Mouse (Mus musculus) midbrain, embryonic 10.5 days (tissue): ENCODE results near the gene Fbxo31. TPM values are rescaled to one million over a fixed set of nuclear protein-coding genes. Genes with fewer than 3 reads are reported as not detected.

Experiments used
- DNase-seq: peaks from one replicate; pipeline ENCODE4 v3.0.0-alpha.2; 2017; ENCODE audit warnings: low spot score
- H3K27ac ChIP-seq: fragments of 300-500 bp; sonication (generic); replicated peaks from 2 replicates; pipeline ENCODE4 v1.5.1; 2016; ENCODE audit warnings: mild to moderate bottlenecking
- H3K27me3 ChIP-seq: fragments of 300-500 bp; sonication (generic); 2 replicates; pipeline ENCODE4 v1.6.1; 2016; ENCODE audit warnings: low read depth, mild to moderate bottlenecking; ENCODE audit not compliant: poor library complexity, severe bottlenecking
- H3K36me3 ChIP-seq: fragments of 300-500 bp; sonication (generic); 2 replicates; pipeline ENCODE4 v1.6.1; 2016; ENCODE audit warnings: mild to moderate bottlenecking, moderate library complexity
- H3K4me1 ChIP-seq: fragments of 300-500 bp; sonication (generic); 2 replicates; pipeline ENCODE4 v1.6.1; 2016
- H3K4me3 ChIP-seq: fragments of 300-500 bp; sonication (generic); 2 replicates; pipeline ENCODE4 v1.5.1; 2016; ENCODE audit warnings: mild to moderate bottlenecking, moderate library complexity
- H3K9me3 ChIP-seq: fragments of 300-500 bp; sonication (generic); replicated peaks from 2 replicates; pipeline ENCODE4 v1.6.1; 2016; ENCODE audit warnings: mild to moderate bottlenecking
- WGBS: fragments of 180-500 bp; shearing (Covaris S2); methylation state at CpG from one replicate; pipeline ENCODE4 v1.1.7; 2016; 5-methylcytosine and 5-hydroxymethylcytosine counted together
- polyA plus RNA-seq: library from polyadenylated mRNA; unstranded; fragments of >200 nt; fragmentation: Nextera tagmentation; extraction: Ambion mirVana; gene quantifications from 2 replicates; pipeline ENCODE4 v1.2.1, GENCODE M21; 2016

The Fbxo31 gene
- polyA plus RNA-seq, 1 experiment from 2014 or later: 14.8 TPM

GRCm38 (mm10) chr8:121532381-121532780, 46.2 kb downstream of the Fbxo31 start:
- Histone ChIP-seq H3K27me3 (no peaks in the 10 kb centered on the region), H3K36me3 (no peaks in the 10 kb centered on the region), H3K4me3 (no peak overlapping the region), H3K9me3 (no peaks in the 10 kb centered on the region), H3K27ac (no peak overlapping the region), H3K4me1 (no peaks in the 10 kb centered on the region)
- 51% methylated on average over 5 of the region's 5 CpGs for WGBS
- DNase-seq: peak; percentile 48

DNA sequence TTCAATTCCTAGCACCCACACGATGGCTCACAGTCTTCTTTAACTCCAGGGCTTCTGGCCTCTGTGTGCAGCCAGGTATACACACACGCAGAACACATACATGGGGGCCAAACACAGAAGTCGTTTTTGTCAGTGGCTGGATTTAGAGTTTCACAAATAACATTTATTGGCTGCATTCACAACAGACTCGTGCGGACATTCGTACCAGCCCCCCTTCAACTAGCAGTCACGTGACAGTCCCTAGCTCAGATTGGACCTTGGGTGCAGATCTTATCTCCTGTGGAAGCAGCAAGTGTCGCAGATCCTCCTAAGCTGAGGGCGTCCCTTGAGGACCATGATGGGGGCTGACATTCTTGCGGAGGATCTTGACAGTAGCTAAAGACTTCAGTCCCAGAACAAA, 48.0 kb downstream of the Fbxo31 start:
- Histone ChIP-seq H3K9me3 (no peaks in the 10 kb centered on the region), H3K36me3 (no peaks in the 10 kb centered on the region), H3K27me3 (0 out of 2 replicates have a peak, but pooled peaks cover 8% of the 10 kb centered on the region), H3K4me3 (no peak overlapping the region), H3K4me1 (peaks cover 3% of the 10 kb centered on the region; the same call in 1 of the 2 replicates), H3K27ac (no peak overlapping the region)
- DNase-seq: no peak
- 81% methylated on average over 10 of the region's 10 CpGs for WGBS

GRCm38 (mm10) chr8:121528790-121529189, 49.8 kb downstream of the Fbxo31 start:
- peaks cover 3% of the 10 kb centered on the region; the same call in 1 of the 2 replicates for H3K4me1 ChIP-seq
- WGBS: 93% methylated on average over 15 of the region's 15 CpGs
- H3K27me3 ChIP-seq: peaks cover 8% of the 10 kb centered on the region; the same call in 1 of the 2 replicates
- no peaks in the 10 kb centered on the region for H3K9me3 ChIP-seq
- no peaks in the 10 kb centered on the region for H3K36me3 ChIP-seq
- H3K4me3 ChIP-seq: no peak overlapping the region
- no peak for DNase-seq
- H3K27ac ChIP-seq: no peak overlapping the region

GRCm38 (mm10) chr8:121527751-121528150, 50.9 kb downstream of the Fbxo31 start:
- Histone ChIP-seq H3K4me3 (no peak overlapping the region), H3K27me3 (peaks cover 8% of the 10 kb centered on the region; the same call in 1 of the 2 replicates), H3K36me3 (no peaks in the 10 kb centered on the region), H3K4me1 (peaks cover 3% of the 10 kb centered on the region; the same call in 1 of the 2 replicates), H3K9me3 (no peaks in the 10 kb centered on the region), H3K27ac (no peak overlapping the region)
- WGBS: 89% methylated on average over 9 of the region's 9 CpGs
- DNase-seq: no peak

DNA sequence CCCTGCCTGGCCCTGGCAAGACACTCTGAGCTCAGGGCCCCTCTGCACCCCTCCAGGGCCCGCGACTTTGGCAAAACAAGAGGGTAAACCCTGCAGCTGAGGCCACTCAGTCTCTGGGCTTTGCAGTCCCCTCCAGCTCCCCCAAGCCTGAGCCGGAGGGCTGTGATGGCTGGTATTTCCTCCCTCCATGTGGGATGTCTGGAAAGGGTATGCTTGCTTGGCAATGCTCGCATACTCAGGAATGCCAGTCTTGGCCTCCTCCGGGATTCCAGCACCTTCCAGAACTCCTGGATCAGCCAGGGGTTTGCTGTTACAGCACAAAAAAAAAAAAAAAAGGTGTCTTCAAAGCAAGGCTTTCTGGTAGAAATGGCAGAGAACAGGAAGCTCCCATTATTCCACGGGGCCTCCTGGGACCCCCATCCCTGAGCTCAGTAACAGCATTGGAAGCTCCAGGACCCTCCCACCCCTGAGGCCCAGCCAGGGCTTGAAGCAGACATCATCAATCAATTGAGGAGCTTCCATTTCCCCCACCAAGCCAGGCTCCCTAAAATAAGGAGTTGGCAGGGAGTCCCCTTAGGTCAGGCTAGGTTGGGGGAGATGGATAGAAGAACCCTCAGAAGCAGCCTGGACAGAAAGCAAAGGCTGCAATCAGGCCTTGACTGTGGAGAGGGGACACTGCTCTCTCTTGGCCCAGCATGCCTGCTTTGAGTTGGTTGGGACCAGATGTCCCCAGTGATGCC, 51.6 kb downstream of the Fbxo31 start:
- WGBS: 75% methylated on average over 6 of the region's 6 CpGs
- Histone ChIP-seq H3K27me3 (peaks cover 8% of the 10 kb centered on the region; the same call in 1 of the 2 replicates), H3K27ac (no peak overlapping the region), H3K36me3 (no peaks in the 10 kb centered on the region), H3K9me3 (no peaks in the 10 kb centered on the region), H3K4me3 (no peak overlapping the region), H3K4me1 (peaks cover 8% of the 10 kb centered on the region)
- no peak for DNase-seq

GRCm38 (mm10) chr8:121525111-121525818, 53.3 kb downstream of the Fbxo31 start:
- DNase-seq: no peak
- H3K4me1 ChIP-seq: peaks cover 13% of the 10 kb centered on the region
- no peaks in the 10 kb centered on the region for H3K9me3 ChIP-seq
- peaks cover 8% of the 10 kb centered on the region; the same call in 1 of the 2 replicates for H3K27me3 ChIP-seq
- no peak overlapping the region for H3K4me3 ChIP-seq
- WGBS: 86% methylated on average over 18 of the region's 18 CpGs
- no peaks in the 10 kb centered on the region for H3K36me3 ChIP-seq
- no peak overlapping the region for H3K27ac ChIP-seq

- Histone ChIP-seq H3K36me3 (no peaks in the 10 kb centered on the region), H3K9me3 (no peaks in the 10 kb centered on the region), H3K4me3 (no peak overlapping the region), H3K27ac (no peak overlapping the region), H3K4me1 (peaks cover 8% of the 10 kb centered on the region; the same call in 1 of the 2 replicates), H3K27me3 (peaks cover 43% of the 10 kb centered on the region)
- 11% methylated on average over 12 of the region's 12 CpGs for WGBS
- peak; percentile 83 for DNase-seq
These were observed 65.2 kb downstream of the Fbxo31 start for GRCm38 (mm10) chr8:121513429-121513828.

DNA sequence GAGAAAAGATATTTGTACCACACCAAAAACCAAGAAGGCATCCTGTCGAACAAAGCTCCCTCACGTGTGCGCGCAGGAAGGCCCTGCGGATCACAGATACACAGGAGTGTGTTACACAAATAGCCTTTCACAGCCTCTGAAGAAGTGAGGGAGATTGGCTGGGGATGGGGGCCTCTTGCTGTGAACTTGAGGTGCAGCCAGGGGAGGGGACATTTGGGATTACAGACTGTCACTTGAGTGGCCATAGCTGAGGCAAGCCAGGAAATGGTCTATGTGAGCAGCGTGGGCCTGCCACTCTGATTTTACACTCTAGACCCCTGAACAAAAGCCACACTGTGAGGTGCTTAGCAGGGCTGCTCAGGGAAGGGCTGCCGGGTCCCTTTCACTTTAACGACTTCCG, 66.9 kb downstream of the Fbxo31 start:
- H3K4me1 ChIP-seq: peaks cover 12% of the 10 kb centered on the region
- no peaks in the 10 kb centered on the region for H3K36me3 ChIP-seq
- WGBS: 64% methylated on average over 9 of the region's 9 CpGs
- H3K9me3 ChIP-seq: no peaks in the 10 kb centered on the region
- no peak overlapping the region for H3K27ac ChIP-seq
- peaks cover 47% of the 10 kb centered on the region for H3K27me3 ChIP-seq
- no peak overlapping the region for H3K4me3 ChIP-seq
- no peak for DNase-seq

Other genes with a start within 250 kb of the Fbxo31 start
- not detected in 2 replicates for gene 1700018B08Rik, start 34.5 kb downstream of the Fbxo31 start, polyA plus RNA-seq
- gene Map1lc3b, start 11.6 kb upstream of the Fbxo31 start, polyA plus RNA-seq: 208 and 250 TPM in 2 replicates
- 14.9 and 18.6 TPM in 2 replicates for gene Zcchc14, start 74.1 kb upstream of the Fbxo31 start, polyA plus RNA-seq
- 11.9 and 18.7 TPM in 2 replicates for gene Jph3, start 150.8 kb upstream of the Fbxo31 start, polyA plus RNA-seq